Mouse (Mus musculus): ENCODE results near the gene Med14. TPM values are rescaled to one million over a fixed set of nuclear protein-coding genes. Genes with fewer than 3 reads are reported as not detected.

Med14 gene
- 10.8 and 11.1 TPM in 2 replicates for polyA plus RNA-seq (2015; fragmentation: Nextera tagmentation; extraction: Ambion mirVana)

DNA sequence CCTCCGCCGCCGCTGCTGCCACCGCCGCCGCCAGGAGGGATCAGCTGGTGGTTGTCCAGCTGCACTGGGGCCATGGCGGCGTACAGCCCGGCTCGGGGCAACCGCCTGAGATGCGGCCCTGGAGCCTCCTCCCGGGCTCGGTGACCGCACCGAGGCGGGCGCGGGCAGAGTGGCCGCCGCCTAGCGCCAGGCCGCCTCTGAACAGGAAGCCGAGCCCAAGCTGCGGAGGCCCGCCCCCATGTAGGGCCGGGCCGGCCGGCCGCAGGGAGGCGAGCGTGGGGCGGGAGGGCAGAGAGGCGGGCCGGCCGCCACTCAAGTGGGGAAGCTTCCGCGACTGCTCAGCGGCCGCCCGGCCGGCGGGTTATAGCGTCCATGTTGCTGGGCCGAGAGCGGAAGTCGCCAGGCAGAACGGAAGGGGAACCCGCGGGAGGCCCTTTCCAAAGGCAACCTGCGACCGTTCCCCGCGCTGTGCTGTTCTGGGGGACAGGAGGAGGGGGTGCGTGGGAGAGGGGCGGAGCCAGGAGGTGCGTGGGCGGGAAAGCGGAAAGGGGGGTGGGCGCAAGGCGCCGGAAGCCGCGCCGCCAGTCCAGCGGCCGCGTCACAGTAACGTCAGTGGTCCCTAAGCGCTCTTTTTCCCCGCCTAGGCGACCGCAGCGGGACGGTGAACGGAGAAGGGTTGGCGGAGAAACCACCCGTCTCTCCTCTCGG lies at the start of gene Med14:
Med14 (minus strand) TSS at position 448 of the 708 bp plus-strand sequence.
- Histone ChIP-seq H3K27me3 (ENCODE audit: control insufficient read depth, insufficient read depth, low read length) (peaks cover 18% of the 10 kb centered on the region; the same call in 1 of the 2 replicates), H3K36me3 (ENCODE audit: control insufficient read depth, insufficient read depth, low read length) (no peaks in the 10 kb centered on the region), H3K4me3 (replicated peaks; ENCODE audit: low read length) (peak within 1 kb of the TSS; percentile 64), H3K9me3 (replicated peaks; ENCODE audit: control insufficient read depth, low read length) (no peaks in the 10 kb centered on the region), H3K9ac (ENCODE audit: low read length) (peak within 1 kb of the TSS; percentile 83), H3K4me2 (ENCODE audit: low read depth, low read length) (peak within 1 kb of the TSS; percentile 58), H3K4me1 (ENCODE audit: control insufficient read depth, insufficient read depth, low read length) (0 out of 2 replicates have a peak, but pooled peaks cover 6% of the 10 kb centered on the region), H3K27ac (ENCODE audit: low read length) (peak within 1 kb of the TSS; percentile 96)
- 3% methylated on average over 64 of the region's 79 CpGs for WGBS
- peak; percentile 97 for ATAC-seq (ENCODE audit: insufficient read depth, low FRiP score)

DNA sequence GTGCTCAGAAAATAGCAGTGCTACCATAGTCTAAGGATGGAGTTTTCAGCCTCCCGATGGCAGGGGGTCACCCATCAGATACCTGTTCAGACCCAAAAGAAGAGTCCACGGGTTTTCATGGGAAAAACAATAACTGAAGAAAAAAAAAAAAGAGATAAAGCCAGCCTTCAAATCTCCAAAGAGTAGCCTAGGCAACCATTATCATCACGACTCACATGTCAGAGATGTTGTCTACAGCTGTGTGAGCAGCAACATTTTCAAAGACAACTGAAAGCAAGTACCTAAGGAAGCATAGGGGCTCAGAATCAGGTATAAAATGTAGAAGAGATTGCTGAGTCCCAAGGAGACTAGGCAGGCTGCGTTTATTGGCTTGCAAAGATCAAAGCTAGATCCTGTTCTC lies 38.7 kb upstream of the Med14 start:
- H3K36me3 ChIP-seq (ENCODE audit: control insufficient read depth, insufficient read depth, low read length): no peaks in the 10 kb centered on the region
- H3K4me2 ChIP-seq (ENCODE audit: low read depth, low read length): no peak overlapping the region
- no peak for ATAC-seq (ENCODE audit: insufficient read depth, low FRiP score)
- 67% methylated on average over 4 of the region's 4 CpGs for WGBS
- no peak overlapping the region for H3K9ac ChIP-seq (ENCODE audit: low read length)
- no peaks in the 10 kb centered on the region for H3K27me3 ChIP-seq (ENCODE audit: control insufficient read depth, insufficient read depth, low read length)
- no peak overlapping the region for H3K27ac ChIP-seq (ENCODE audit: low read length)
- H3K9me3 ChIP-seq (replicated peaks; ENCODE audit: control insufficient read depth, low read length): no peaks in the 10 kb centered on the region
- H3K4me3 ChIP-seq (replicated peaks; ENCODE audit: low read length): no peak overlapping the region
- H3K4me1 ChIP-seq (ENCODE audit: control insufficient read depth, insufficient read depth, low read length): no peaks in the 10 kb centered on the region

- no peak overlapping the region for H3K27ac ChIP-seq (ENCODE audit: low read length)
- H3K4me1 ChIP-seq (ENCODE audit: control insufficient read depth, insufficient read depth, low read length): no peaks in the 10 kb centered on the region
- no peaks in the 10 kb centered on the region for H3K36me3 ChIP-seq (ENCODE audit: control insufficient read depth, insufficient read depth, low read length)
- H3K9me3 ChIP-seq (replicated peaks; ENCODE audit: control insufficient read depth, low read length): no peaks in the 10 kb centered on the region
- ATAC-seq (ENCODE audit: insufficient read depth, low FRiP score): no peak
- H3K4me3 ChIP-seq (replicated peaks; ENCODE audit: low read length): no peak overlapping the region
- H3K9ac ChIP-seq (ENCODE audit: low read length): no peak overlapping the region
- H3K4me2 ChIP-seq (ENCODE audit: low read depth, low read length): no peak overlapping the region
- WGBS: 52% methylated on average over 2 of the region's 2 CpGs
- H3K27me3 ChIP-seq (ENCODE audit: control insufficient read depth, insufficient read depth, low read length): no peaks in the 10 kb centered on the region
Measured at GRCm38 (mm10) chrX:12794842-12795241, 33.0 kb upstream of the Med14 start.

- no peak overlapping the region for H3K9ac ChIP-seq (ENCODE audit: low read length)
- H3K4me1 ChIP-seq (ENCODE audit: control insufficient read depth, insufficient read depth, low read length): no peaks in the 10 kb centered on the region
- ATAC-seq (ENCODE audit: insufficient read depth, low FRiP score): no peak
- 84% methylated on average over 4 of the region's 4 CpGs for WGBS
- no peaks in the 10 kb centered on the region for H3K27me3 ChIP-seq (ENCODE audit: control insufficient read depth, insufficient read depth, low read length)
- H3K4me2 ChIP-seq (ENCODE audit: low read depth, low read length): no peak overlapping the region
- no peak overlapping the region for H3K4me3 ChIP-seq (replicated peaks; ENCODE audit: low read length)
- no peaks in the 10 kb centered on the region for H3K9me3 ChIP-seq (replicated peaks; ENCODE audit: control insufficient read depth, low read length)
- H3K36me3 ChIP-seq (ENCODE audit: control insufficient read depth, insufficient read depth, low read length): no peaks in the 10 kb centered on the region
- H3K27ac ChIP-seq (ENCODE audit: low read length): no peak overlapping the region
Measured at GRCm38 (mm10) chrX:12791674-12792340, 29.9 kb upstream of the Med14 start.

DNA sequence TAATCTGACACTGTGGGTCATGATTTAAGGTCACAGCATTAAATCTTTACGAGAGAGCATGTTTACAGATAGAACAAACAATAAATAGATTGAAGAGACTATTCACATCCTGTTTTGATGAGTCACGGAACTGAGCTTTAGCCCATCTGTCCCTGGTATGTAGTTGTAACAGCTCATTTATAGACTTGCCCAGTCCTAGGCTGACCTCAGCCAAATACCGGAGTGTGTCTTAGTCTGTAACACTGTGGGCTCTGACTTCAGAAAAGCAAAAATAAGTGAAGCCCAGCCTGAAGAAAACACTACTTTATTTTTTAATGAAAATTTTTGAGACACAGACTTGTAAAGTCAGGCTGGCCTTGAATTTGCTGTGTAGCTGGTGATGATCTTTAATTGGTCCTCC lies 11.4 kb upstream of the Med14 start:
- H3K4me1 ChIP-seq (ENCODE audit: control insufficient read depth, insufficient read depth, low read length): no peaks in the 10 kb centered on the region
- no peak for ATAC-seq (ENCODE audit: insufficient read depth, low FRiP score)

DNA sequence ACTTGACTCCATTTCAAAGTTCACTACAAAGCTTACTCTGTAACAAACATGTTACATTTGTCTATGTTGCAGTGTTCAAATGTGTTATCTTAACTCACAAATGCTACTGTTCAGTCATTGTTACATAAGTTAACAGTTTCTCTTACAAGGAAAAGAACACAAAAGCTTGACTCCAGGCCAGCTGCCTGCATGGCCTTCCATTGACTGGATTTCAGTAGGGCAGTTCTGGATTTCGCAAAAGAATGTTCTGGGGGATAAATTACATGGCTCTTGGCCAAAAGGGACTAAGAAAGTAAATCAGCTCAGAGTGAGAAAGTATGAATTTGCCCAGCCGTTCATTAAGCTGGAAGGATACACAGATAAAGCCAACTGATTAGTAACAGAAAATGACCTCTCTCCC lies 9.7 kb upstream of the Med14 start:
- H3K9ac ChIP-seq (ENCODE audit: low read length): no peak overlapping the region
- ATAC-seq (ENCODE audit: insufficient read depth, low FRiP score): no peak
- no peaks in the 10 kb centered on the region for H3K36me3 ChIP-seq (ENCODE audit: control insufficient read depth, insufficient read depth, low read length)
- no peak overlapping the region for H3K27ac ChIP-seq (ENCODE audit: low read length)
- H3K4me1 ChIP-seq (ENCODE audit: control insufficient read depth, insufficient read depth, low read length): no peaks in the 10 kb centered on the region
- no peaks in the 10 kb centered on the region for H3K9me3 ChIP-seq (replicated peaks; ENCODE audit: control insufficient read depth, low read length)
- no peak overlapping the region for H3K4me3 ChIP-seq (replicated peaks; ENCODE audit: low read length)
- WGBS: 44% methylated on average over 2 of the region's 2 CpGs
- H3K4me2 ChIP-seq (ENCODE audit: low read depth, low read length): no peak overlapping the region
- H3K27me3 ChIP-seq (ENCODE audit: control insufficient read depth, insufficient read depth, low read length): no peaks in the 10 kb centered on the region; the same call in 1 of the 2 replicates

More for the DNA sequence above, 11.4 kb upstream of the Med14 start:
- 62% methylated on average over 3 of the region's 3 CpGs for WGBS
- Histone ChIP-seq H3K9ac (ENCODE audit: low read length) (no peak overlapping the region), H3K27ac (ENCODE audit: low read length) (no peak overlapping the region), H3K9me3 (replicated peaks; ENCODE audit: control insufficient read depth, low read length) (no peaks in the 10 kb centered on the region), H3K36me3 (ENCODE audit: control insufficient read depth, insufficient read depth, low read length) (no peaks in the 10 kb centered on the region), H3K4me3 (replicated peaks; ENCODE audit: low read length) (no peak overlapping the region), H3K4me2 (ENCODE audit: low read depth, low read length) (no peak overlapping the region), H3K27me3 (ENCODE audit: control insufficient read depth, insufficient read depth, low read length) (no peaks in the 10 kb centered on the region; the same call in 1 of the 2 replicates)

- Histone ChIP-seq H3K4me2 (ENCODE audit: low read depth, low read length) (no peak overlapping the region), H3K4me1 (ENCODE audit: control insufficient read depth, insufficient read depth, low read length) (no peaks in the 10 kb centered on the region), H3K9ac (ENCODE audit: low read length) (no peak overlapping the region), H3K36me3 (ENCODE audit: control insufficient read depth, insufficient read depth, low read length) (no peaks in the 10 kb centered on the region), H3K27me3 (ENCODE audit: control insufficient read depth, insufficient read depth, low read length) (no peaks in the 10 kb centered on the region; the same call in 1 of the 2 replicates), H3K4me3 (replicated peaks; ENCODE audit: low read length) (no peak overlapping the region), H3K9me3 (replicated peaks; ENCODE audit: control insufficient read depth, low read length) (no peaks in the 10 kb centered on the region), H3K27ac (ENCODE audit: low read length) (no peak overlapping the region)
- WGBS: 65% methylated on average over 3 of the region's 3 CpGs
- no peak for ATAC-seq (ENCODE audit: insufficient read depth, low FRiP score)
Measured at GRCm38 (mm10) chrX:12768571-12768970, 6.7 kb upstream of the Med14 start.

DNA sequence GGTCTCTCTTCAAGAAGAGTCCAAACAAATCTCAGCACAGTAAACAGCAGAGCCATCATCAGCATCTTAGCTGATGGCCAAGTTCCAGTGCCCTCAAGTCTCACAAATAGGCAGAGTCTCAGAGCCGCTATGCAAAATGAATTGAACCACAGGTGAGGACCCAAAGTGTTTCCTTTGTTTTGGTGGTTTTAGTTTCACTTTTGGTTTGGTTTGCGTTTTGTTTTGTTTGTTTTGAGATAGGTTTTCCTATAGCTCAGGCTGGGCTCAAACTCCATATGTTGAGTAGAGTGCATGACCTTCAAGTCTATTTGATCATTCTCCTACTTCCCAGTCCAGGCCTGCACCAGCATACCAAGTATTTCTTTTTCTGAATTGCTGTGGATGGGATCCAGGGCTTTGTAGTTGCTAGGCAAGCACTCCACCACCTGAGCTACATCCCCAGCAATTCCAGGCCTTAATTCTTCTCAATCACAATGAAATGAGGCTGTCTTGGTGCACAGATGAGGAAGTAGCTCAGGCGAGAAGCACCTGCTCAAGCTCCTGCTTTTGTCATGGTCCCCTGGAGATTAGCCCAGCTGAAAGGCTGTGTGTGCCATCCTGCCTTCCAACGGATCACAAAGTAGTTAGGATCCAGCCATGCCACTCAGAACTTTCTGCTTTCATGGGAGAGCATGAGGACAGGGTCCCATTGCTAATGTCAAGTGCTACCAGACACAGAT lies 5.1 kb upstream of the Med14 start:
- Histone ChIP-seq H3K27ac (ENCODE audit: low read length) (no peak overlapping the region), H3K4me1 (ENCODE audit: control insufficient read depth, insufficient read depth, low read length) (no peaks in the 10 kb centered on the region), H3K36me3 (ENCODE audit: control insufficient read depth, insufficient read depth, low read length) (no peaks in the 10 kb centered on the region), H3K9ac (ENCODE audit: low read length) (no peak overlapping the region), H3K4me2 (ENCODE audit: low read depth, low read length) (no peak overlapping the region), H3K27me3 (ENCODE audit: control insufficient read depth, insufficient read depth, low read length) (peaks cover 10% of the 10 kb centered on the region; the same call in 1 of the 2 replicates), H3K9me3 (replicated peaks; ENCODE audit: control insufficient read depth, low read length) (no peaks in the 10 kb centered on the region), H3K4me3 (replicated peaks; ENCODE audit: low read length) (no peak overlapping the region)
- 51% methylated on average over 4 of the region's 4 CpGs for WGBS
- ATAC-seq (ENCODE audit: insufficient read depth, low FRiP score): no peak
